Mouse (Mus musculus) embryonic facial prominence, embryonic 10.5 days (tissue): Measurements from ENCODE around the gene Trabd. TPM values are rescaled to one million over a fixed set of nuclear protein-coding genes. Genes with fewer than 3 reads are reported as not detected.

Experiments used
- DNase-seq: peaks from one replicate; pipeline ENCODE4 v3.0.0-alpha.2; 2017; ENCODE audit warnings: low spot score
- H3K27ac ChIP-seq: fragments of 300-500 bp; sonication (generic); replicated peaks from 2 replicates; pipeline ENCODE4 v1.5.1; 2016; ENCODE audit warnings: mild to moderate bottlenecking
- H3K27me3 ChIP-seq: fragments of 300-500 bp; sonication (generic); replicated peaks from 2 replicates; pipeline ENCODE4 v1.6.1; 2016; ENCODE audit warnings: low read depth, mild to moderate bottlenecking; ENCODE audit not compliant: poor library complexity, severe bottlenecking
- H3K36me3 ChIP-seq: fragments of 300-500 bp; sonication (generic); replicated peaks from 2 replicates; pipeline ENCODE4 v1.6.1; 2016; ENCODE audit warnings: mild to moderate bottlenecking, moderate library complexity
- H3K4me1 ChIP-seq: fragments of 300-500 bp; sonication (generic); 2 replicates; pipeline ENCODE4 v1.6.1; 2016
- H3K4me3 ChIP-seq: fragments of 300-500 bp; sonication (generic); 2 replicates; pipeline ENCODE4 v1.5.1; 2016; ENCODE audit warnings: mild to moderate bottlenecking, moderate library complexity
- H3K9me3 ChIP-seq: fragments of 300-500 bp; sonication (generic); 2 replicates; pipeline ENCODE4 v1.6.1; 2016; ENCODE audit warnings: mild to moderate bottlenecking
- WGBS: fragments of 180-500 bp; shearing (Covaris S2); methylation state at CpG from one replicate; pipeline ENCODE4 v1.1.7; 2016; 5-methylcytosine and 5-hydroxymethylcytosine counted together
- polyA plus RNA-seq: library from polyadenylated mRNA; unstranded; fragments of >200 nt; fragmentation: Nextera tagmentation; extraction: Ambion mirVana; gene quantifications from 2 replicates; pipeline ENCODE4 v1.2.1, GENCODE M21; 2016

The Trabd gene
- polyA plus RNA-seq, 1 experiment from 2014 or later = 52.4 TPM

- H3K27me3 ChIP-seq = peaks cover 99% of the 10 kb centered on the region
- WGBS = 82% methylated on average over 6 of the region's 6 CpGs
Measured at GRCm38 (mm10) chr15:89063536-89063935, 11.4 kb upstream of the Trabd start.

GRCm38 (mm10) chr15:89064891-89065290, 10.0 kb upstream of the Trabd start:
- Histone ChIP-seq H3K27ac (no peak overlapping the region), H3K27me3 (peaks cover 99% of the 10 kb centered on the region), H3K4me1 (peaks cover 19% of the 10 kb centered on the region), H3K4me3 (no peak overlapping the region), H3K36me3 (no peaks in the 10 kb centered on the region), H3K9me3 (no peaks in the 10 kb centered on the region)
- WGBS = 88% methylated on average over 5 of the region's 5 CpGs
- DNase-seq = no peak

More at GRCm38 (mm10) chr15:89063536-89063935, 11.4 kb upstream of the Trabd start:
- Histone ChIP-seq H3K4me1 (peaks cover 21% of the 10 kb centered on the region), H3K4me3 (no peak overlapping the region), H3K9me3 (no peaks in the 10 kb centered on the region), H3K27ac (no peak overlapping the region), H3K36me3 (no peaks in the 10 kb centered on the region)
- no peak for DNase-seq

GRCm38 (mm10) chr15:89067609-89068008, 7.3 kb upstream of the Trabd start:
- Histone ChIP-seq H3K4me1 (peaks cover 11% of the 10 kb centered on the region), H3K27me3 (peaks cover 86% of the 10 kb centered on the region), H3K36me3 (no peaks in the 10 kb centered on the region), H3K4me3 (peak overlapping the region; percentile 37), H3K27ac (no peak overlapping the region), H3K9me3 (no peaks in the 10 kb centered on the region)
- WGBS = 32% methylated on average over 35 of the region's 35 CpGs
- no peak for DNase-seq

GRCm38 (mm10) chr15:89068226-89068625, 6.7 kb upstream of the Trabd start:
- WGBS = 44% methylated on average over 26 of the region's 26 CpGs
- Histone ChIP-seq H3K27me3 (peaks cover 80% of the 10 kb centered on the region), H3K27ac (no peak overlapping the region), H3K9me3 (no peaks in the 10 kb centered on the region), H3K4me1 (peaks cover 11% of the 10 kb centered on the region), H3K36me3 (no peaks in the 10 kb centered on the region), H3K4me3 (peak overlapping the region; percentile 37)
- no peak for DNase-seq

- 80% methylated on average over 19 of the region's 19 CpGs for WGBS
- H3K9me3 ChIP-seq = no peaks in the 10 kb centered on the region
Measured at GRCm38 (mm10) chr15:89069336-89069840, 5.5 kb upstream of the Trabd start.

GRCm38 (mm10) chr15:89070606-89071005, 4.3 kb upstream of the Trabd start:
- no peak for DNase-seq
- Histone ChIP-seq H3K27ac (no peak overlapping the region), H3K4me1 (peaks cover 26% of the 10 kb centered on the region), H3K9me3 (no peaks in the 10 kb centered on the region), H3K4me3 (no peak overlapping the region), H3K27me3 (peaks cover 57% of the 10 kb centered on the region), H3K36me3 (no peaks in the 10 kb centered on the region)
- 76% methylated on average over 24 of the region's 24 CpGs for WGBS

More at GRCm38 (mm10) chr15:89069336-89069840, 5.5 kb upstream of the Trabd start:
- DNase-seq = no peak
- Histone ChIP-seq H3K36me3 (no peaks in the 10 kb centered on the region), H3K27me3 (peaks cover 68% of the 10 kb centered on the region), H3K4me3 (no peak overlapping the region), H3K27ac (no peak overlapping the region), H3K4me1 (peaks cover 14% of the 10 kb centered on the region)

- peaks cover 22% of the 10 kb centered on the region for H3K27me3 ChIP-seq
- 86% methylated on average over 10 of the region's 10 CpGs for WGBS
- H3K9me3 ChIP-seq = no peaks in the 10 kb centered on the region
- H3K27ac ChIP-seq = peak overlapping the region; percentile 92; the same call in 1 of the 2 replicates
- peaks cover 48% of the 10 kb centered on the region for H3K4me1 ChIP-seq
- no peak for DNase-seq
- H3K4me3 ChIP-seq = peak overlapping the region; percentile 87; the same call in 1 of the 2 replicates
- no peaks in the 10 kb centered on the region for H3K36me3 ChIP-seq
Measured at GRCm38 (mm10) chr15:89073993-89074603, 826 bp upstream of the Trabd start.

GRCm38 (mm10) chr15:89075478-89076147, 689 bp downstream of the Trabd start:
- Histone ChIP-seq H3K4me1 (peaks cover 45% of the 10 kb centered on the region), H3K36me3 (peaks cover 10% of the 10 kb centered on the region), H3K27ac (peak overlapping the region; percentile 92), H3K27me3 (peaks cover 7% of the 10 kb centered on the region), H3K4me3 (peak overlapping the region; percentile 87), H3K9me3 (no peaks in the 10 kb centered on the region)
- DNase-seq = peak; percentile 95
- under 1% methylated on average over 59 of the region's 59 CpGs for WGBS

GRCm38 (mm10) chr15:89076156-89076731, 1.3 kb downstream of the Trabd start:
- Histone ChIP-seq H3K4me1 (peaks cover 45% of the 10 kb centered on the region), H3K9me3 (no peaks in the 10 kb centered on the region), H3K4me3 (peak overlapping the region; percentile 87), H3K36me3 (peaks cover 17% of the 10 kb centered on the region), H3K27ac (peak overlapping the region; percentile 92), H3K27me3 (peaks cover under 1% of the 10 kb centered on the region; the same call in 1 of the 2 replicates)
- under 1% methylated on average over 39 of the region's 39 CpGs for WGBS
- DNase-seq = no peak

GRCm38 (mm10) chr15:89078208-89078836, 3.4 kb downstream of the Trabd start:
- H3K36me3 ChIP-seq = peaks cover 37% of the 10 kb centered on the region
- no peak overlapping the region; the same call in 1 of the 2 replicates for H3K27ac ChIP-seq
- H3K27me3 ChIP-seq = no peaks in the 10 kb centered on the region
- no peak for DNase-seq
- 62% methylated on average over 9 of the region's 9 CpGs for WGBS
- peaks cover 45% of the 10 kb centered on the region for H3K4me1 ChIP-seq
- no peaks in the 10 kb centered on the region for H3K9me3 ChIP-seq
- peak overlapping the region; percentile 87; the same call in 1 of the 2 replicates for H3K4me3 ChIP-seq

- no peak for DNase-seq
- 85% methylated on average over 1 of the region's 1 CpGs for WGBS
- Histone ChIP-seq H3K27ac (no peak overlapping the region), H3K4me1 (peaks cover 13% of the 10 kb centered on the region), H3K4me3 (no peak overlapping the region), H3K36me3 (peaks cover 78% of the 10 kb centered on the region), H3K9me3 (no peaks in the 10 kb centered on the region), H3K27me3 (no peaks in the 10 kb centered on the region)
Measured at GRCm38 (mm10) chr15:89083906-89084305, 9.0 kb downstream of the Trabd start.

- 80% methylated on average over 2 of the region's 2 CpGs for WGBS
- Histone ChIP-seq H3K4me3 (no peak overlapping the region), H3K27me3 (no peaks in the 10 kb centered on the region), H3K27ac (no peak overlapping the region), H3K9me3 (no peaks in the 10 kb centered on the region), H3K36me3 (peaks cover 74% of the 10 kb centered on the region), H3K4me1 (peaks cover 19% of the 10 kb centered on the region)
- DNase-seq = no peak
Measured at GRCm38 (mm10) chr15:89084826-89085225, 9.9 kb downstream of the Trabd start.
